Mouse (Mus musculus): ENCODE measurements around the gene Gm9195.

Gm9195 gene

DNA sequence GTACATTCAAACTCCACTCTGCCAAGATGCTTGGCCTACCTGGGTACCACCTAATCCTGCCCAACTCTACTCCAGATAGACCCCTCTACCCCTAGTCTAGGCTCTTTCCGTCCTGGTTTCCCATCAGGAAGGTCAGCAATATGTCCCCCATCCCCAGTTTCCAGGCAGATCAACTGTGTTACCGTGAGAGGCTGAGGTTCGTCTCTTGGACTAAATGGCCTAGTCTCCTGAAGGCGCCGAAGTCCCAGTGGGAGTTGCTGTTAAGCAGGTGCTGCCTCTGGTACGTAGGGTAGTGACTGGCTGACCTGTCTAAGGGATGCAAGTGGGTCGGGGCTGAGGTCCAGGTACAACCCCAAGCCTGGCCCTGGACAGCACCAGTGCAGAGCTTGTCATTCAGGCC lies 50.7 kb downstream of the Gm9195 start:
- no peak for DNase-seq

DNA sequence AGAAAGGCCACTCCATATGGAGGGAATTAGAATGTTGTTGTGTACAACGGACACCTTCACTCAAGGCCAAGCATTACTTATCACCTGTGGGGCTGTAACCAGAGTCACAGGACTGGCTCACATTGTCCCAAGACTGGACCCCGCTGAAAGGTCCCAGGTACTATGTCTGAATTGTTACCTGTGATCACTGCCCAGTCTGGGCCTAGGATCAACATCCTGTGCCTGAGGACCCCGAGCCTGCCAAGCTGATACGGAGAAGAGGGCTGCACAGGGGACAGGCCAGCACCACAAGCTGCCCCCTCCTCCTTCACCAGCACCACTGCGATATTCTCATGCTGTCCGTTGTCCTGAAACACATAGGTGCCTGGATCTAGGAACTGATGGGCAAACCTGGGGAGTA lies 51.2 kb downstream of the Gm9195 start:
- DNase-seq: no peak

DNA sequence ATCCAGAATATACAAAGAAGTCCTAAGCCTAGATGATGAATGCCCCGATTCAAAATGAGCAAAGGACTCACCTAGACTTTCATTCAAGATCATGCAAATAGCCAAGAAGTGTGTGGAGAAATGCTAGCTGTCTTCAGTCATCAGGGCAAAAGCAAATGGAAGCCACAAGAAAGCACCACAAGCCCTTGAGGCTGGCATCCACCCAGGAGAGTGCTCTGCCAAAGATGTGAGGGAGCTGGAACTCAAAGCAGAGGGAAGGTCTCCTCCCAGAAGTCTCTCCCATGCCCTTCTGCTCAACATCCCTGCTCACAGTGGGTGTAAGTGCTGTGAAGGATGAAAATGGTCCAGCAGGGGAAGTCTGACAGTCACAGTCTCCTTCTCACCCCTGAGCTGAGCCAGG lies 52.7 kb downstream of the Gm9195 start:
- no peak for DNase-seq

DNA sequence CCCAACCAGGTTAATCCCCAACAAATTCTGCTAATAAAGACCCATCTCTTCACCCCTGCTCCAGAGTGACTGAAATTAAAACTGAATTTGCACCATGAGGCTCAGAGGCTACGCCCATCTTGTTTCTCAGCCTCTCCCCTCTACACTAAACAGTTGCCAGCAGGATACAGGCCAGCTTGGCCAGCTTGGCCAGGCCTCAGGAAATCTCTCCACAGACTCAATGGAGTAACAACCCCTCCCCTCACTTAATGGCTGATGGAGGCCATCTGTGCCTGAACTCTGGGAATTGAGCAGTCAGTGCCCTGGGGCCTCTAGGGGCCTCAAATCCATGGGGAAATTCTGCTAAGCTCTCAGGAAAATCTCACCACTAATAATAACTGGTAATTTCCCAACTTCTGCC lies 101.9 kb downstream of the Gm9195 start:
- peak; percentile 78 for DNase-seq

DNA sequence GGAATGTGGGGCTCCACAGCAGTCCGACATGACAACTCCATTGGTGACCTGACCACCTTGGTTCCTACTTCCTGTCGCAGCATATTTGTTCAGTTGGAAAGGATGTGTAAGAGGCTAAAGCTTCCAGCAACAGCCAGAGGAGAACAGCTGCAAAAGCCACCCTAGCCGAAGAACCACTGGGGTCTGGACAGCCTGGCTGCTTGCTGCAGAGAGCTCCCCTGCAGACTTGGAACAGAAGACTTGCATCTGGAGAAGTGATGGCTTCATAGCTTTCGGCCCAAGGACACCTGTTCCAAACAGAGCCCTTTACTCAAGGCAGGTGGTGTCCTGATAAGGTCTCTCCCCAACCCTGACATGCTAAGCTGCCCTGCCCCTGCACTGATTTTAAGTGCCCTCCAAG lies 102.3 kb downstream of the Gm9195 start:
- DNase-seq: peak; percentile 5

DNA sequence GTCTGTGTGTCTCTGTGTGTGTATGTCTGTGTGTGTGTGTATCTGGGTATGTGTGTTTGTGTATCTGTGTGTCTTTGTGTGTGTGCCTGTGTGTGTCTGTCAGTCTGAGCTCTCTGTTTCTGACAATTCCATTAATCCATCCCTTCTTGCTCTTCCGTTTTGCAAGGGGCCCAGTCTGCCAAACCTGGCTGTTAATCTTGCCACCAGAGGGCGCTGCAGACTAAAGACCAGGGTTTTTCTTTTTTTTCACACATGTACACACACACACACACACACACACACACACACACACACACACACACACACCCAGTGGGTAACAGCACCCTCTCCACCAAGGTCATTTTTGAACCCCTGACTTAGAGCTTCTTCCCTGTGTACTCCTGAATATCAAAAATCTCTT lies 114.4 kb downstream of the Gm9195 start:
- DNase-seq: peak; percentile 27

All from kidney, postnatal 14 days (tissue).